Mouse (Mus musculus) heart, adult 2 months (tissue): ENCODE data around the gene Gm973. TPM values are rescaled to one million over a fixed set of nuclear protein-coding genes. Genes with fewer than 3 reads are reported as not detected.

Experiments
- DNase-seq, 2 experiments: peaks; one replicate each; pipeline ENCODE4 v3.0.0; 2021
- H3K27ac ChIP-seq: fragments of 200-600 bp; 2 replicates; pipeline ENCODE4 v1.8.1; 2022
- H3K27me3 ChIP-seq: fragments of 200-500 bp; 2 replicates; pipeline ENCODE4 v1.6.1; 2012; ENCODE audit warnings: mild to moderate bottlenecking, low read length, inconsistent platforms, mixed read lengths; ENCODE audit not compliant: control insufficient read depth, insufficient read depth
- H3K36me3 ChIP-seq: fragments of 200-500 bp; 2 replicates; pipeline ENCODE4 v1.6.1; 2012; ENCODE audit warnings: low read length, inconsistent platforms; ENCODE audit not compliant: control insufficient read depth, insufficient read depth
- H3K4me1 ChIP-seq: fragments of 200-500 bp; 2 replicates; pipeline ENCODE4 v1.6.1; 2011; ENCODE audit warnings: low read length; ENCODE audit not compliant: control insufficient read depth, insufficient read depth
- H3K4me3 ChIP-seq: fragments of 200-600 bp; 2 replicates; pipeline ENCODE4 v1.8.1; 2022
- H3K79me2 ChIP-seq: fragments of 200-500 bp; replicated peaks from 2 replicates; pipeline ENCODE4 v1.6.1; 2012; ENCODE audit warnings: mild to moderate bottlenecking, inconsistent platforms, low read length, moderate library complexity, mixed read lengths; ENCODE audit not compliant: control insufficient read depth, insufficient read depth
- H3K9ac ChIP-seq: fragments of 200-500 bp; 2 replicates; pipeline ENCODE4 v1.6.1; 2012; ENCODE audit warnings: low read depth, mild to moderate bottlenecking, control low read depth, inconsistent platforms, low read length, mixed read lengths
- CTCF ChIP-seq: fragments of 200-600 bp; IDR thresholded peaks from 2 replicates; pipeline ENCODE4 v1.8.1; 2022; ENCODE audit warnings: antibody characterized with exemption, mild to moderate bottlenecking, moderate library complexity
- EP300 ChIP-seq: fragments of 200-500 bp; IDR thresholded peaks from 2 replicates; pipeline ENCODE4 v1.6.1; 2011; ENCODE audit warnings: low read depth, low read length, control low read depth; ENCODE audit not compliant: insufficient read depth
- POLR2A ChIP-seq: fragments of 200-500 bp; IDR thresholded peaks from 2 replicates; pipeline ENCODE4 v1.6.1; 2011; ENCODE audit warnings: mild to moderate bottlenecking, low read depth, low read length, control low read depth; ENCODE audit not compliant: insufficient read depth
- WGBS: fragments of 180-500 bp; shearing (Covaris S2); methylation state at CpG from one replicate; pipeline ENCODE4 v1.1.7; 2018; 5-methylcytosine and 5-hydroxymethylcytosine counted together
- intact Hi-C: fragments of 180-260 bp; cut with DNase I; formaldehyde crosslinking; loops from one replicate; pipeline ENCODE4 v1.15.1; 2025
- polyA plus RNA-seq: library from polyadenylated mRNA; depleted of rRNA; stranded (reverse); fragments of >200 nt; gene quantifications from 2 replicates; pipeline ENCODE4 v1.2.3, GENCODE M21; 2012
- total RNA-seq, 2 experiments: library from RNA; stranded (reverse); gene quantifications; 2 replicates each; pipeline ENCODE4 v1.2.3; 2021

Gm973 gene
- total and polyA plus RNA-seq, 3 experiments: 0.30 to 0.45 TPM; not detected in 1

DNA sequence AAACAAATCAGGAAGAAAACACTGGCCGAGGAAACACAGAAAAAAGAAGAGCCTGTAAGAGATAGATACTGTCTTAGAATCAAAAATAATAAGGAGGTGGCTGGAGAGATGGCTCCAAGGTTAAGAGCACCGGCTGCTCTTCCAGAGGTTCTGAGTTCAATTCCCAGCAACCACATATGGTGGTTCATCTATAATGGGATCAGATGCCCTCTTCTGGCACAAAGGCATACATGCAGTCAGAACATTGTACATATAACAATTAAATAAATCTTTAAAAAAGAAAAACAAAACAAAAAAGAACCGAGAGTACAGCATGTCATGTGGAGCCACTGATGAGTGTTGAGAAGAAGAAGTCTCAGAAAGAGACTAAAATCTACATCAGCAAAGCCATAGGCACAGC, 64.8 kb downstream of the Gm973 start:
- Histone ChIP-seq H3K27ac (no peak overlapping the region), H3K4me3 (no peak overlapping the region), H3K9ac (no peak overlapping the region), H3K27me3 (0 out of 2 replicates have a peak, but pooled peaks cover 2% of the 10 kb centered on the region), H3K36me3 (no peaks in the 10 kb centered on the region), H3K4me1 (no peaks in the 10 kb centered on the region), H3K79me2 (no peaks in the 10 kb centered on the region)
- no peak for DNase-seq
- WGBS: 85% methylated on average over 3 of the region's 3 CpGs
- TF ChIP-seq CTCF: 0 out of 2 replicates have a peak, but pooled peaks have one; percentile 4
- TF ChIP-seq POLR2A: no peak
- TF ChIP-seq EP300: no peak
- intact Hi-C loops: loop anchor here (10.0 kb wide), 1 partner anchor 336 kb away; no protein-coding TSS in a partner anchor

DNA sequence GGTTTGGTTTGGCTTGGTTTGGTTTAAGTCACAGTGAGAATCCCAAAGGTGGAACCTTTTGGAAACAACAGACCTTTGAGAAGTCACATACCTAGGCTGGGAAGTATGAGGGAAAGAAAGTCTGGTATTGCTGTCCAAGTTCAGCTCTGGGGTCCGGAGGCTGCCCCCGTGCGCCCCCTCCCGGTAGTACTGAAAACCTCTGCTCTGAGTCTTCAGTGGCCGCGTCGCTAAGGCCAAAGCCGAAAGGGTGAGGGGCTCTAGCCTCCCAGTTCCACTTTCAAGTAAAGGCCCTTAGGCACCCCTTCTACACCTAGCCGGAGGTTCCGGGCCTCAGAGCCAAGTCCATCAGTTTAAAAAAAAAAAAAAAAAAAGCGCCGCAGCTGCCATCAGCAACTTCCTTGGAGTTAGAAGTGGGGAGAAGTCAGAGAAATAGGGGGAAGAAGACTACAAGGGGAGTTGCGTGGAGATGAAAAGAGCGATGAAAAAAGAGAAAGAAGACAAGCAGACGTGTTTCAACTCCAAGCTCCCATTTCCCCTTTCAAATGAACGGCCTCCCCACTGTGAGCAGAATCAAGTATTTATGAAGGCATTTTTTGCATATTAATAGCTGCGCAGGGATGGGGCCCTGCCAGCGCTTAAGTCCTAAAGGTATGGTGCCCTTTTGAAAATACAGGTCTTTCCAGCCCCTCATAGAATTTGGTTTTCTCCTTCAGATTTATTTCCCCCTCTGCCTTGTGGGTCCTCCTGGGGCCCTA, 68.8 kb downstream of the Gm973 start:
- Histone ChIP-seq H3K4me3 (no peak overlapping the region), H3K27me3 (0 out of 2 replicates have a peak, but pooled peaks cover 2% of the 10 kb centered on the region), H3K4me1 (no peaks in the 10 kb centered on the region), H3K36me3 (no peaks in the 10 kb centered on the region), H3K79me2 (no peaks in the 10 kb centered on the region), H3K9ac (no peak overlapping the region), H3K27ac (no peak overlapping the region)
- TF ChIP-seq CTCF (peak; percentile 88), POLR2A (no peak), EP300 (no peak)
- WGBS: 19% methylated on average over 18 of the region's 18 CpGs
- intact Hi-C loops: loop anchor here (1.0 to 10.0 kb wide), 3 partner anchors 102 to 340 kb away; partner anchors contain the start of gene Fzd7
- DNase-seq: peak; percentile 65 to 82

DNA sequence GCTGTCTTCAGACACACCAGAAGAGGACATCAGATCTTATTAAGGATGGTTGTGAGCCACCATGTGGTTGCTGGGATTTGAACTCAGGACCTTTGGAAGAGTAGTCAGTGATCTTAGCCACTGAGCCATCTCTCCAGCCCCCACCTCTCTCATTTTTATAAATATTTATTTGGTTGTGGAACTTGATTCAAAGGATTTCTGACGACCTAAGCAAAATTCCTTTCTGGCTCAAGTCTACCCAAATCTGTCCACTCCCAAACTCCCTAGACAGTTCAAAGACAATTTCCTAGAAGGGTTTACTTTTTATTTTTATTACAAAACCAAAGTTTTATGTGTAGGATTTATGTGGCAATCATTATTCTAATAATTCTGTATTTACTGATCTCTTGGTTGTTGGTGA, 73.2 kb downstream of the Gm973 start:
- WGBS: 80% methylated on average over 1 of the region's 1 CpGs
- Histone ChIP-seq H3K36me3 (no peaks in the 10 kb centered on the region), H3K4me1 (no peaks in the 10 kb centered on the region), H3K9ac (no peak overlapping the region), H3K27me3 (no peaks in the 10 kb centered on the region; the same call in 1 of the 2 replicates), H3K79me2 (no peaks in the 10 kb centered on the region), H3K4me3 (no peak overlapping the region), H3K27ac (no peak overlapping the region)
- intact Hi-C loops: loop anchor here (10.0 kb wide), 1 partner anchor 344 kb away; no protein-coding TSS in a partner anchor
- TF ChIP-seq EP300: no peak
- TF ChIP-seq CTCF: no peak
- TF ChIP-seq POLR2A: no peak
- no peak for DNase-seq

DNA sequence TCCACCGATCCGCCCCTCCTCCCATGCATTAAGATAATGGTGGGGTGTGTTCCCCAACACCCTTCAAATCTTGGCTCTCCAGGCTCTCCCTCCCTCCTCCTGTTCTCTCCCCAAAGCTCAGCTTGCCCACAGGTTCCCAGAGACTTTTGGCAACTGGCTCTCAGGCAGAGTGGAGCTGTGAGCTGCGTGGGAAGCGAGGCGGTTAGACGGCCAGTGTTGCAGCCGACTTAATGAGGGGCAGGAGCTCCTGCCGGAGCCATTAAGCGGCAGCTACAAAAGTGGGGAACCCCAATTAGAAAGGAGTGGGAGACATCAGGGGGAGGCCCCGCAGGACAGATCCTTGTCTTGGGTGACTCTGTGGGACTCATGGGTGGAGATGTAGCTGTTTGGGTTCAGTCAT, 76.3 kb downstream of the Gm973 start:
- intact Hi-C loops: no loop called here
- TF ChIP-seq CTCF: no peak
- no peak for TF ChIP-seq EP300
- TF ChIP-seq POLR2A: no peak
- Histone ChIP-seq H3K36me3 (no peaks in the 10 kb centered on the region), H3K9ac (no peak overlapping the region), H3K27me3 (no peaks in the 10 kb centered on the region; the same call in 1 of the 2 replicates), H3K79me2 (no peaks in the 10 kb centered on the region), H3K4me1 (no peaks in the 10 kb centered on the region), H3K4me3 (no peak overlapping the region), H3K27ac (no peak overlapping the region)
- no peak for DNase-seq
- 12% methylated on average over 10 of the region's 10 CpGs for WGBS

DNA sequence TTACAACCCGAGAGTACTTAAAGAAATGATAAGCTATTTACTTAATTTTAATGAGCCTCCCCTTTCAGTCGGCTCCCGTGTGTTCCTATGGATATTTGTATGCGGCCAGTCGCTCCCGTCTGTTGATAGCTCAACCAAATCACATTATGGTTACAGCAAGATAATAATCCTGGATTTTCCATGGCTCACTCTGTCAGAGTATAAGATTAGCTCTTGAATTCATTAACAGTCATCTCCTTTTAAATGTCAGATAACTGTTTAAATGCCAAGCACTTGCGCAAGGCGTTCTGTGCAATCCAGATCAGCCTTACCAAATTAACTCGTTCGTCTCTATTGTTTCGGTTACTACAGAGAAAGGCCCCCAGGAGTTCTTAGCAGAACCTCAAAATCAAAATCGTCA, 76.8 kb downstream of the Gm973 start:
- TF ChIP-seq CTCF (no peak), EP300 (no peak), POLR2A (no peak)
- 25% methylated on average over 12 of the region's 12 CpGs for WGBS
- Histone ChIP-seq H3K27ac (no peak overlapping the region), H3K4me1 (no peaks in the 10 kb centered on the region), H3K4me3 (no peak overlapping the region), H3K27me3 (no peaks in the 10 kb centered on the region; the same call in 1 of the 2 replicates), H3K36me3 (no peaks in the 10 kb centered on the region), H3K9ac (no peak overlapping the region), H3K79me2 (no peaks in the 10 kb centered on the region)
- DNase-seq: no peak
- intact Hi-C loops: no loop called here

DNA sequence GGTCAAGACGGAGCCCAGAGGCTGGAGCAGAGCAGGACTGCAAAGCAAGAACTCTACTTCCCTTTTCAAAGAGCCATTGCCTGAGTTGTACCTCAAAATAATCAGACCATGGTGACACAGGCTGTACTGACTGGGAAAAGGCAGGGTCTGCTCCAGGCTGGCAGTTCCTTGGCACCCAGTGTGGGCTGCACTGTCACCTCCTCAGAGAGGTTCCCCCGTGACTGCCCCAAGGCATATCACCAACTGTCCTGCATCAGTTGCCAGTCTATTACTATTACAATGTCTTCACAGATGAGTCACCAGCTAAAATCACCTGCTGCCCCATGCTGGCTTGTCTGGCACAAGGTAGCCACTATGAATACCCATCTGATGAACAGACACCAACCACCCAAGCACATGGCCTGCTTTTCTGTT, 77.6 kb downstream of the Gm973 start:
- intact Hi-C loops: no loop called here
- H3K4me3 ChIP-seq: no peak overlapping the region

More for the DNA sequence above, 77.6 kb downstream of the Gm973 start:
- Histone ChIP-seq H3K36me3 (no peaks in the 10 kb centered on the region), H3K9ac (no peak overlapping the region), H3K27ac (no peak overlapping the region), H3K79me2 (no peaks in the 10 kb centered on the region), H3K4me1 (no peaks in the 10 kb centered on the region), H3K27me3 (no peaks in the 10 kb centered on the region; the same call in 1 of the 2 replicates)
- DNase-seq: no peak
- TF ChIP-seq CTCF: no peak
- no peak for TF ChIP-seq EP300
- no peak for TF ChIP-seq POLR2A
- WGBS: 68% methylated on average over 2 of the region's 2 CpGs
